Mouse (Mus musculus) right cerebral cortex, postnatal 10 days (tissue): ENCODE measurements around the gene Dip2c.
A peak's percentile ranks its signal among the peaks of the same experiment; 100 is the strongest.

Experiments
- DNase-seq, 2 experiments: peaks; one replicate each; pipeline ENCODE4 v3.0.0; 2021; ENCODE audit warnings: low spot score in 2 of 2

Dip2c gene

DNA sequence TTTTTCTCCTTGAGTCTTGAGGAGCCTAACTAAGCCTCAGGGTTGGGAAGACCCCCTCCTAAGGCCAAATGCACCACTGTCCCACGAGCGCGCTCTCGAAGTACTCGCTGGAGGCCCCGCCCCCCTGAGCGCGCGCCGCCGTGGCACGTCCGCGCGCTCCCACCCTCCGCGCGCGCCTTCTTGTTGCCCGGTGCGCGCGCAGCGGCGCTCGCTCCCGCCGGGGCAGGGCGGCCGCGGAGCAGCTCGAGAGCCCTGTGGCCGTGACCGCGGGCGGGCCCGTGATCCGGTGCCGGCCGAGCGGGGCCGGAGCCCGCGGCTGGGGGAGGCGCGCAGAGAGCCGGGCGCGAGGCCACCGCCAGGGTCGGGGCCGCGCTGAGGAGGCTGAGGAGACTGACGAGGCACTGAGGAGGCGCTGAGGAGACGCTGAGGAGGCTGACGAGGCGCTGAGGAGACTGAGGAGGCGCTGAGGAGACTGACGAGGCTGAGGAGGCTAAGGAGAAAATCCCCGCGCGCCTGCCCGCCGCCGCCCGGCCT lies at the start of gene Dip2c:
Gene Dip2c (plus strand): TSS at position 207 of the 534 bp plus-strand sequence.
- DNase-seq, result peak; percentile 90 to 91

GRCm38 (mm10) chr13:9227078-9227477 lies 49.2 kb upstream of the Dip2c start:
- peak in 1 of 2 experiments; percentile 17 for DNase-seq

- no peak for DNase-seq
Observed at GRCm38 (mm10) chr13:9237495-9237894, 38.8 kb upstream of the Dip2c start.

DNA sequence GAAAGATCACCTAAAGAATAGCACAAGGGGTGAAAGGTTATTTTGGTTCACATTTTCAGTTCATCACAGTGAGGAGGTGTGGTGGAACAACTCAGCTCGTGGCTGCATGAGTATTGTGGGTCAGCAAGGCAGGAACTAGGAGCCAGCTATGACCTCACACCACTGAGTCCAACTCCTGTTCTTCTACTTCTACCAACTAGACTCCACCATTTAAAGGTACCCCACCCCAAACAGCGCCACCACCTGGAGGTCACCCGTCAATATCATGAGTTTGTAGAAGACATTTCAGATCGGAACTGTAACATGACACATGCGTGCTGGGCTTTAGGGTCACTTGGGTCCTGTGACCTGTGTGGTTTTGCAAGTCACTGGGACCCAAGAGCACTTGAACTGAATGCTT lies 37.2 kb upstream of the Dip2c start:
- no peak for DNase-seq

DNA sequence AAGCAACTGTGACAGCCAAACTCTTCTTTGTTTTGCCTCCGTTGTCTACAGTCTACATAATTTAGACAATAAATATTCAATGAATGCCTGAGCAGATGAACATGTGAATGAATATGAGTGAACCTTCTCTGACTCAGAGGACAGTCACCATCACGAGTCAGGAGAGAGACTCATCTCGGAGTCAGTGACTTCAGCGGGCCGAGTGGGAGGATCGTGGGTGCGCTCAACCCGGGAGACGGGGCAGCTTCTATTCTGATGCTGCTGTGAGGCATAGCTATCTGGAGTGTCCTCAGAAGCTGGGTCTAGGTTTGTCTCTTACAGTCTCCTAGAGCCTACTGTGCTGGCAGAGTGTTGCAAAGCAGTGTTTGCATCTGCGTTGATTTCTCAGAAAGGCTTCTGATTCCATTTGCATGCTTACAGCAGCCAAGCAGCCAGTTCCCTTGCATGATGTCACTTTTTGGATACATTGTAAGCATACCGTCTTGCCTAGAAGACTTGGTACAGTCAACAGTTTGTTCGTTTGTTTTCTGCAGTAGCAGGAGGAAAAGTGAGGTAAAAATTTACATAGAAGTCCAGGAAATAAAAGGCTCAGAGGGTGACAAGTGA lies 36.6 kb upstream of the Dip2c start:
- peak; percentile 68 to 74 for DNase-seq

- DNase-seq, result no peak
Observed at GRCm38 (mm10) chr13:9261748-9262147, 14.6 kb upstream of the Dip2c start.

GRCm38 (mm10) chr13:9265516-9265915 lies 10.8 kb upstream of the Dip2c start:
- DNase-seq, result no peak

- peak; percentile 61 to 65 for DNase-seq
Observed at GRCm38 (mm10) chr13:9276856-9277620, 710 bp downstream of the Dip2c start.

GRCm38 (mm10) chr13:9277621-9277960 lies 1.3 kb downstream of the Dip2c start:
- peak; percentile 33 to 44 for DNase-seq

- peak in 1 of 2 experiments; percentile 15 for DNase-seq
Observed at GRCm38 (mm10) chr13:9278636-9279035, 2.3 kb downstream of the Dip2c start.

- DNase-seq, result peak; percentile 37 to 45
Observed at GRCm38 (mm10) chr13:9283050-9283449, 6.7 kb downstream of the Dip2c start.

- peak in 1 of 2 experiments; percentile 18 for DNase-seq
Observed at GRCm38 (mm10) chr13:9289916-9290315, 13.6 kb downstream of the Dip2c start.

DNA sequence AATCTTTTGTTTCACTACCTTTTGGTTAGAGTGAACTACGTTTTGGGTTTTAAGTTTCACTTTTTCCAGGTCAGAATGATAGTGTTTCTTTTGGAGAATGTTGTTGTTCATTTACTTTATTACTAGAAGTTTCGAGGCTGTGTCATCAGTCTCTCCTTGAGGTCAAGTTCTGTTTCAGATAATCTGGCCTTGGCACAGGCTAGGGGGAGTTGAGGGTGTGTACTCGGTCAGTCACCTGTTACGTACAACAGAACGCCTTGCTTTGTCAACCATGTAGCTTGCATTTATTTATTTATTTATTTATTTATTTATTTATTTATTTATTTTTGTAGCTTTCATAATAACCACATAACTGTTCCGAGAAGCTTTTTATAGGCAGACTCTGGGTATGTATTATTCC lies 20.0 kb downstream of the Dip2c start:
- no peak for DNase-seq

DNA sequence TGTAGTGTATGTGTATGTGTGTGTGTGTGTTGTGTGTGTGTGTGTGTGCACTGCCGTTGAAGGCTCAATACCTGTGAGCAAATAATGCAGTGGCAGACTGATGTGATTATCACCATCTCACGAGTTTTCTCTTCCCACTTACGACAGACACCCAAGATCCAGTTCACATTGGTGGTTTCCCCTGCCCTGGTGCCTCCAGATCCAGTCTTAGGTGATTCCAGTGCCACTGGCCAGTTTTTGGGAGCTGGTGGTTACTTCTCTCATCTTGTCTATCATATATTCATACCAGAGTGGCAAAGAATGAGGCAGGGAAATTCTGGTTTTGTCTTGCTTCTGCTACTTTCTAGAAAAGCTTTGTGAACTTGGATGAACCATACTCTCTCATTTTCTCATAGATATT lies 20.9 kb downstream of the Dip2c start:
- no peak for DNase-seq

- no peak for DNase-seq
Observed at GRCm38 (mm10) chr13:9297689-9298088, 21.4 kb downstream of the Dip2c start.

GRCm38 (mm10) chr13:9299657-9300056 lies 23.3 kb downstream of the Dip2c start:
- no peak for DNase-seq

DNA sequence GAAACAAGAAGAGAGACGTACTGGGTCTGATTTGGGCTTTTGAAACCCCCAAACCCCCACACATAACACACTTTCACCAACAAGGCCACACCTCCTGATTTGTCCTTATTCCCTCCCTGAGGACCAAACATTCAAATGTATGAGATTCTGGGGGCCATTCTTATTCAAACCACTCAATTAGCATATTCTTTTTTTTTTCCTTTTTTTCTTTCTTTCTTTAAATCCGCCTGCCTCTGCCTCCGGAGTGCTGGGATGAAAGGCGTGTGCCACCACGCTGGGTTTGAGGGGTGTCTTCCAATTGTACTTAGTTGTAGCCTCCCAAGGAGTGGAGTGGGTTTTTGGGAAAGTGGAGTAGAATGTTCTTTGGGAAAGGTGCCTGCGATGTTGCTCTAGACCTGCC lies 32.5 kb downstream of the Dip2c start:
- no peak for DNase-seq

- DNase-seq, result no peak
Observed at GRCm38 (mm10) chr13:9310806-9311205, 34.5 kb downstream of the Dip2c start.

- DNase-seq, result no peak
Observed at GRCm38 (mm10) chr13:9312916-9313315, 36.6 kb downstream of the Dip2c start.

- DNase-seq, result peak in 1 of 2 experiments; percentile 24
Observed at GRCm38 (mm10) chr13:9314099-9314712, 37.9 kb downstream of the Dip2c start.

GRCm38 (mm10) chr13:9314713-9315112 lies 38.4 kb downstream of the Dip2c start:
- DNase-seq, result peak in 1 of 2 experiments; percentile 10

DNA sequence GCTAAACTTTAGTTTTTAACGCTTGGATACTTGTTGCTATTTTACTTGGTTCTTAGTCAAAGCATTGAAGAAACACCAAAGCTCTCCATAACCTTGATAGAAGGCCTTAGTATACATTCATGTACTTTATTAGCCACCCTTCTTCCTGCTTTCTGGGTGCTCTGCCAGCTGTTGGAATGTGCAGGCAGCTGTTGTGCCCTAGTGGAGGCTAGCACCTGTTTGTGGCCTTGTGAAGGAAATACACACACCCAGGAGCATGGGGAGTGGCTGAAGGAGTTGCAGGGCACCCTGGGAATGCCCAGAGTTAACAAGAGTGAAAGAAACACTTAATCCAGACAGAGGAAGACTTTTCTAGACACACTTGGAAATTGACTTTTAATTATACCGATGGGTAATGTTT lies 43.4 kb downstream of the Dip2c start:
- no peak for DNase-seq

GRCm38 (mm10) chr13:9325262-9325661 lies 48.9 kb downstream of the Dip2c start:
- no peak for DNase-seq
